Mouse (Mus musculus) midbrain, embryonic 12.5 days (tissue): ENCODE measurements at regions not wholly inside any gene's neighbourhood (a gene's known extent, or its start where the extent isn't known, plus 50 kb on each side); places are given as distances from the start of the nearest gene placed in this dataset.

ENCODE experiments used
- ATAC-seq: fragments of 200-750 bp; cut with Nextera tagmentation; 2 replicates; pipeline ENCODE4 v1.8.0; 2017; ENCODE audit warnings: low read depth, moderate TSS enrichment, moderate library complexity; ENCODE audit not compliant: low FRiP score
- H3K27ac ChIP-seq: fragments of 300-500 bp; sonication (generic); replicated peaks from 2 replicates; pipeline ENCODE4 v1.5.1; 2016; ENCODE audit warnings: mild to moderate bottlenecking
- H3K27me3 ChIP-seq: fragments of 300-500 bp; sonication (generic); 2 replicates; pipeline ENCODE4 v1.6.1; 2016; ENCODE audit warnings: mild to moderate bottlenecking
- H3K36me3 ChIP-seq: fragments of 300-500 bp; sonication (generic); 2 replicates; pipeline ENCODE4 v1.6.1; 2016
- H3K4me1 ChIP-seq: fragments of 300-500 bp; sonication (generic); 2 replicates; pipeline ENCODE4 v1.6.1; 2016
- H3K4me2 ChIP-seq: fragments of 300-500 bp; sonication (generic); replicated peaks from 2 replicates; pipeline ENCODE4 v1.6.1; 2016; ENCODE audit warnings: mild to moderate bottlenecking, moderate library complexity
- H3K4me3 ChIP-seq: fragments of 300-500 bp; sonication (generic); 2 replicates; pipeline ENCODE4 v1.5.1; 2016; ENCODE audit warnings: mild to moderate bottlenecking
- H3K9ac ChIP-seq: fragments of 300-500 bp; sonication (generic); replicated peaks from 2 replicates; pipeline ENCODE4 v1.6.1; 2016; ENCODE audit warnings: mild to moderate bottlenecking, moderate library complexity
- H3K9me3 ChIP-seq: fragments of 300-500 bp; sonication (generic); 2 replicates; pipeline ENCODE4 v1.6.1; 2016; ENCODE audit warnings: mild to moderate bottlenecking
- WGBS: fragments of 180-500 bp; shearing (Covaris S2); methylation state at CpG from one replicate; pipeline ENCODE4 v1.1.7; 2016; 5-methylcytosine and 5-hydroxymethylcytosine counted together

DNA sequence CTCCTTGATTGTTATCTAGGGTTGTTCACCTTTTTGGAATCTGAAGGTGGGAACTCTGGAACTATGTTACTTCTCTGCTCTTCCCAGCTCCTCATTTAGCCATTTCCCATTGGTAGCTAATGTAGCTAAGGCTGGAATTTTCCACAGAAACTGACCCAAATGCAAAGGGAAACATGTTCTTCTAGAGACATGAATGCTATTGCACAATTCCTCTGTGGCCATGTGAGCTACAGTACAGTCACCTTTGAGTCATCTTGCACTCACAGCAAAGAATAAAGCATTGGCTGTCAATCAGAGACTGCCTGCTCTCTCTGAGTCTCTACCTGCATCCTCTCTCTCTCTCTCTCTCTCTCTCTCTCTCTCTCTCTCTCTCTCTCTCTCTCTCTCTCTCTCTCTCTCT, 378.1 kb downstream of the Dcdc2c start:
- ATAC-seq: no peak

DNA sequence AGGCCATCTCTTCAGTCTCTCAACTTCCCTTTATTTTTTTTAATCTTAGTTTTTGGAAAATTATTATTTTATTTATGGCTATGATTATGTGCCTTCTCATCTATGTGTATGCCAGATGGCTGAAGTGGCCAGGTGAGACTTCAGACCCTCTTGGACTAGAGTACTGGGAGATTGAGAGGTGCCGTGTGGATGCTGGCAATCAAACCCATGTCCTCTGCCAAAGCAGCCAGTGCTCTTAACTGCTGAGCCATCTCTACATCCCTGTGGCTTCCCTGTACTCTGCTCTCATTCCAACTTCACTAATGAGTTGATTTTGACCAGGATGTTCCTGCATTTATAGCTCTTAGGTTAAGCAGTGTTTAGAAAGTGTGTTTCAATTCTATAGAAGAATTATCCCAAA, 393.4 kb downstream of the Dcdc2c start:
- no peak overlapping the region for H3K27ac ChIP-seq
- 91% methylated on average over 1 of the region's 1 CpGs for WGBS
- no peaks in the 10 kb centered on the region for H3K4me1 ChIP-seq
- H3K36me3 ChIP-seq: no peaks in the 10 kb centered on the region
- H3K27me3 ChIP-seq: no peaks in the 10 kb centered on the region
- H3K9ac ChIP-seq: no peak overlapping the region
- no peak for ATAC-seq
- no peaks in the 10 kb centered on the region for H3K9me3 ChIP-seq
- no peak overlapping the region for H3K4me2 ChIP-seq
- no peak overlapping the region for H3K4me3 ChIP-seq

More for the DNA sequence above, 378.1 kb downstream of the Dcdc2c start:
- Histone ChIP-seq H3K9ac (no peak overlapping the region), H3K4me1 (no peaks in the 10 kb centered on the region), H3K4me3 (no peak overlapping the region), H3K27me3 (no peaks in the 10 kb centered on the region), H3K4me2 (no peak overlapping the region), H3K36me3 (no peaks in the 10 kb centered on the region), H3K27ac (no peak overlapping the region), H3K9me3 (no peaks in the 10 kb centered on the region)

GRCm38 (mm10) chr12:28150759-28151158, 401.4 kb downstream of the Dcdc2c start:
- Histone ChIP-seq H3K4me3 (no peak overlapping the region), H3K4me2 (no peak overlapping the region), H3K9ac (no peak overlapping the region), H3K27ac (no peak overlapping the region), H3K27me3 (no peaks in the 10 kb centered on the region), H3K36me3 (no peaks in the 10 kb centered on the region), H3K9me3 (no peaks in the 10 kb centered on the region), H3K4me1 (no peaks in the 10 kb centered on the region)
- WGBS: 71% methylated on average over 4 of the region's 4 CpGs
- no peak for ATAC-seq

GRCm38 (mm10) chr12:28135810-28136592, 416.2 kb downstream of the Dcdc2c start:
- WGBS: 79% methylated on average over 4 of the region's 4 CpGs
- 0 out of 2 replicates have a peak, but pooled peaks cover 4% of the 10 kb centered on the region for H3K4me1 ChIP-seq
- H3K4me2 ChIP-seq: no peak overlapping the region
- no peak for ATAC-seq
- no peak overlapping the region for H3K9ac ChIP-seq
- H3K4me3 ChIP-seq: no peak overlapping the region
- H3K9me3 ChIP-seq: no peaks in the 10 kb centered on the region
- H3K36me3 ChIP-seq: no peaks in the 10 kb centered on the region
- H3K27ac ChIP-seq: peak overlapping the region; percentile 35; the same call in 1 of the 2 replicates
- no peaks in the 10 kb centered on the region for H3K27me3 ChIP-seq

- H3K9ac ChIP-seq: no peak overlapping the region
- no peak for ATAC-seq
- no peak overlapping the region for H3K4me2 ChIP-seq
- no peak overlapping the region for H3K4me3 ChIP-seq
- H3K4me1 ChIP-seq: no peaks in the 10 kb centered on the region
- H3K27me3 ChIP-seq: no peaks in the 10 kb centered on the region
- no peak overlapping the region for H3K27ac ChIP-seq
- WGBS: 40% methylated on average over 9 of the region's 9 CpGs
- H3K36me3 ChIP-seq: no peaks in the 10 kb centered on the region
- no peaks in the 10 kb centered on the region for H3K9me3 ChIP-seq
Observed at GRCm38 (mm10) chr12:28122766-28123165, 429.4 kb downstream of the Dcdc2c start.

DNA sequence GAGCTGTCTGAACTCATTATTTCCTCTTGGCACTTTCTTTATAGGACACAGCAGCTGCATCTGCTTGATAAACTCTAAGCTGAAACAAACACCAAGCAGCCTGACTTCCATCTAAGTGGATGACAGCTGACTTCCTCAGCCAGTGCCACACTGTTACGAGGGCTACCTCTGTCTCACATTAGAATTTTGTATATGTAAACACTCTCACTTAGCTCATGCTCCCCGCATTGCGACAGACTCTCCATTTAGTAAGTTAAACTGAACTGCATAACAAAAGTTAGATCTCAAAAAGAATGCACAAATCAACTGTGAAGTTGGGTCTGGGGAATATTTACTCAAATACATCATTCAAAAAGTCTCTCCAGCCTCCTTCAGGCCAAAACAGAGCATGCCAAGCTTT, 432.1 kb downstream of the Dcdc2c start:
- Histone ChIP-seq H3K36me3 (no peaks in the 10 kb centered on the region), H3K4me2 (no peak overlapping the region), H3K27ac (no peak overlapping the region), H3K9ac (no peak overlapping the region), H3K4me3 (no peak overlapping the region), H3K4me1 (no peaks in the 10 kb centered on the region), H3K9me3 (no peaks in the 10 kb centered on the region), H3K27me3 (no peaks in the 10 kb centered on the region)
- 79% methylated on average over 3 of the region's 3 CpGs for WGBS
- no peak for ATAC-seq

DNA sequence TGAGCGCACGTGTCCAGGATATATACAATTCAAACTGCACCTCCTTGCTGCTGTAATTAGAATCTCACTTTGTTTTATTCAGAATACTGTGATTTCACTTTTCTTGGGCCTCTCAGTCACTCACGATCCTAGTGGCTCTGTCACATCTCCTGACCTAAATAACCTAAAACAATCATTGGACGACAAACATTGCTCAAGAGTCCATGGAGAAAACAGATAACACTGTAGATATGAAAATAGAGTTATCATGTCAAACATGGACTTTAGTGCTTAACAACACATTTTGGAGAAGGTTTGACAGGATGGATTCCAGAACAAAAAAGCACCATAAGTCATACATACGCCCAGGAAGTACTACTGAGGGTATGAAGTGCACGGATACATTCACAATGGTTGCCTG, 461.5 kb downstream of the Dcdc2c start:
- Histone ChIP-seq H3K27ac (no peak overlapping the region), H3K36me3 (no peaks in the 10 kb centered on the region), H3K4me1 (no peaks in the 10 kb centered on the region), H3K4me3 (no peak overlapping the region), H3K4me2 (no peak overlapping the region), H3K9me3 (no peaks in the 10 kb centered on the region), H3K9ac (no peak overlapping the region), H3K27me3 (no peaks in the 10 kb centered on the region)
- no peak for ATAC-seq
- 89% methylated on average over 6 of the region's 6 CpGs for whole genome bisulfite sequencing

GRCm38 (mm10) chr12:28085460-28085859, 466.7 kb downstream of the Dcdc2c start:
- Histone ChIP-seq H3K27me3 (no peaks in the 10 kb centered on the region), H3K36me3 (no peaks in the 10 kb centered on the region), H3K9me3 (no peaks in the 10 kb centered on the region), H3K4me2 (no peak overlapping the region), H3K27ac (no peak overlapping the region), H3K4me1 (no peaks in the 10 kb centered on the region), H3K9ac (no peak overlapping the region), H3K4me3 (no peak overlapping the region)
- ATAC-seq: no peak
- WGBS: 62% methylated on average over 4 of the region's 4 CpGs

DNA sequence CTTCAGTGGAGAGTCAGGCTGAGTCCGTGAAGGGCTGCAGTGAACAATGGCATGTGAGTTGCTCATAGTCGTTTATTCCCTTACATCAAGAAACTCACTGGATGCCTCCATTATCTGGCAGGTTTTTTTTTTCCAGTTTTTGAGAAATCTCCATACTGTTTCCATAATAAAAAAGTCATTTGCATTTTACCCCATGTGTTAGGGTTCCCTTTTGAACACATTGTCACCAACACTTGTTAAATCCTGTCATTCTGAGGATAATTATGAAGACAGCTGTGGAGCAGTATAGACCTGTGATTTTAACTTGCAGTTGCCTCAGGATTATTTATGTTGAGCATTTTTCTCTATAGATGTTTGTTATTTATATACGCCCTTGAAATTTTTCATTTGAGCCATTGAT, 475.6 kb downstream of the Dcdc2c start:
- Histone ChIP-seq H3K27me3 (no peaks in the 10 kb centered on the region), H3K36me3 (no peaks in the 10 kb centered on the region), H3K4me2 (no peak overlapping the region), H3K4me3 (no peak overlapping the region), H3K9me3 (no peaks in the 10 kb centered on the region), H3K9ac (no peak overlapping the region), H3K27ac (no peak overlapping the region), H3K4me1 (no peaks in the 10 kb centered on the region)
- ATAC-seq: no peak
- WGBS: 77% methylated on average over 3 of the region's 3 CpGs

DNA sequence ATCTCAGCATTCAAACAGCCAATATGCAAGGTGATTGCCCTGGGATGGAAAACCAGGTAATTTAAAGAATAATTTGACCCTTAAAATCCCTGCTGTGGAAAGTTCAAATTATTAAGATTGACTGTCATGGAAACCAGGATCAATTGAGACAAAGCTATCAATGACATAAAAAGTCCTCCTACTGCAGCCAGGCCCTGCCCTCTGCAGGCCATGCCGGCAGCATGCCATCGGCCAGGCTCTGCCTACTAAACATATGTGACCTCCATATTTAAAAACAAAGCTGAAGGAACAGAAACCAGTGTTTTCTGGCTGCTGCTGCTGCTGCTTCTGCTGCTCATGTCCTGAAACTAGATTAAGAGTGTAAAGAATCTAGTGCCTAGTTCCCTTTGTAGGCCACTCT, 483.6 kb downstream of the Dcdc2c start:
- WGBS: 38% methylated on average over 2 of the region's 2 CpGs
- no peaks in the 10 kb centered on the region for H3K27me3 ChIP-seq
- no peak overlapping the region for H3K4me2 ChIP-seq
- H3K27ac ChIP-seq: no peak overlapping the region
- H3K9ac ChIP-seq: no peak overlapping the region
- no peaks in the 10 kb centered on the region for H3K36me3 ChIP-seq
- peaks cover 3% of the 10 kb centered on the region; the same call in 1 of the 2 replicates for H3K4me1 ChIP-seq
- no peak overlapping the region for H3K4me3 ChIP-seq
- ATAC-seq: no peak
- H3K9me3 ChIP-seq: no peaks in the 10 kb centered on the region

DNA sequence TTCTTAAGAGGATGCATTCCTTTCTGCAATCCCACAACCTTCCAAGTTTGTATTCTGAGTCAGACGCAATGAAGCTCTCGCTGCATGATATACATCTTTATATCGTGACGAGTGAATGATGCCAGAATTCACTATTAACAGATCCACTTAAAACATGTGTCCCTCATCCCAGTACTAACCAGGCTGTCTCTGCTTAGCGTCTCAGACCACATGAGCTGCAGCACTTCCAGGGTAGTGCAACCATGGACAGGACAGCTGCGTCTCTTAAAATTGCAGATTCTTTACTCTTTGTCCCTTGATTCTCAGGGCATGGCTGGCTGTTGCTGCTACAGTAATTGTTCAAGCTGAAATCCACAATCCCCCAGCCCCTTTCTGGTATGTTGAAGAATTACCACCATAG, 491.9 kb downstream of the Dcdc2c start:
- Histone ChIP-seq H3K9ac (no peak overlapping the region), H3K4me1 (peaks cover 13% of the 10 kb centered on the region), H3K27me3 (no peaks in the 10 kb centered on the region), H3K4me2 (no peak overlapping the region), H3K36me3 (no peaks in the 10 kb centered on the region), H3K9me3 (no peaks in the 10 kb centered on the region), H3K27ac (no peak overlapping the region), H3K4me3 (no peak overlapping the region)
- WGBS: 58% methylated on average over 6 of the region's 6 CpGs
- no peak for ATAC-seq

DNA sequence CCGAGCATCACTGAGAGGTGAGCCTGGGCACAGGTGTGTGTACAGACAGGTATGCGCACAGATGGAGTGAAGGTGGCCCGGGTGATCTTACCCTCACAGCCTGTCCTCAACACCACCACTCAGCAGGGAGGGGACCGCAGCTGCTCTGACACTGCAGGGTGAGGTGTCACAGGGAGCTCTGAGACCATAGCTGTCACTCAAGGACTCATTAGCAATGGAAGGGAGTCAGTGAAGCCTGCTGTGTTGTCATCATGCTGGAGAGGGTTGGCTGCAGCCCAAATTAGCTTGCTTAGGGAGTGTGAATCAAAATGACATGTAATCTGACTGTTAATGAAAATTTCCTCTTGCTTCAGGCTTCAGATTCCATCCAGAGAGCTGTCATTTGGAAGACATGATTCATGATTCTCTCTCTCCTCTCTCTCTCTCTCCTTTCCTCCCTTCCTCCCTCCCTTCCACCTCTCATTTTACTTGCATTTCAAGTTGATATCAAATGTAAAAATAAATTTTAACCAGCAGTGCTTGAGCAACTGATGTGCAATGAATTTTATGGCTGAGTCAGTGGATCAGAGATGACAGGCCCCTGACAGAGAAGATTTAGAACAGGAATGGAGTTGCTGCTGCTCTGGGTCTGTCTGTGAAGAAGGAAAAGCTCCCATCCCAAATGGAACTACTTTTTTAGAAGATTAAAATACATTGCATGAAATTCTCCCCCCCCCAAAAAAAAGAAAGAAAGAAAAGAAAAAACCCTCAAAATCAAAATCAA, 496.5 kb downstream of the Dcdc2c start:
- WGBS: 38% methylated on average over 4 of the region's 4 CpGs
- Histone ChIP-seq H3K27ac (peak overlapping the region; percentile 52), H3K4me3 (no peak overlapping the region), H3K36me3 (no peaks in the 10 kb centered on the region), H3K9me3 (no peaks in the 10 kb centered on the region), H3K4me1 (peaks cover 9% of the 10 kb centered on the region; the same call in 1 of the 2 replicates), H3K27me3 (no peaks in the 10 kb centered on the region), H3K4me2 (no peak overlapping the region), H3K9ac (no peak overlapping the region)
- peak; percentile 86 for ATAC-seq
